ENCODE assay signal across 8 mouse cellular contexts in genomic region chr3:95284062-95284461, GRCm38 (mm10). TPM values are rescaled to one million over a fixed set of nuclear protein-coding genes. Genes with fewer than 3 reads are reported as not detected.
DNase-seq lines count a peak whose midpoint lies in the region; ATAC-seq lines count a peak whose summit lies in the region.

No protein-coding gene starts in this region.

- H3K9me3 ChIP-seq in megakaryocyte, embryonic 14.5 days = no peaks in the 10 kb centered on the region
- no peaks in the 10 kb centered on the region for H3K9me3 ChIP-seq in liver, embryonic 12.5 days (replicated peaks)

- peaks cover 61% of the 10 kb centered on the region for H3K36me3 ChIP-seq in megakaryocyte, embryonic 14.5 days (replicated peaks; ENCODE audit: low read length)
- peaks cover 21% of the 10 kb centered on the region for H3K36me3 ChIP-seq in liver, embryonic 12.5 days

- peak overlapping the region; percentile 98 for H3K27ac ChIP-seq in liver, embryonic 12.5 days

- WGBS in liver, embryonic 12.5 days (ENCODE audit: insufficient replicate concordance) = 29% methylated on average over 1 of the region's 1 CpGs

- H3K4me2 ChIP-seq in liver, embryonic 12.5 days = peak overlapping the region; percentile 87

- peak overlapping the region; percentile 99 for H3K4me3 ChIP-seq in megakaryocyte, embryonic 14.5 days (replicated peaks)
- H3K4me3 ChIP-seq in liver, embryonic 12.5 days = peak overlapping the region; percentile 81

- peaks cover 61% of the 10 kb centered on the region for H3K4me1 ChIP-seq in megakaryocyte, embryonic 14.5 days
- H3K4me1 ChIP-seq in liver, embryonic 12.5 days = peaks cover 52% of the 10 kb centered on the region

- no peak for ATAC-seq in megakaryocyte, adult 5-6 weeks (ENCODE audit: poor library complexity, severe bottlenecking)
- ATAC-seq in liver, embryonic 12.5 days = no peak
- no peak for ATAC-seq in inflammation-experienced regulatory T-cells, adult 6 months

- peak; percentile 54 for DNase-seq in cerebellum, adult 11-12 months
- DNase-seq in cerebellum, adult 18-20 months = no peak
- DNase-seq in testis, postnatal 10 days (ENCODE audit: low spot score) = peak; percentile 43
- DNase-seq in urinary bladder, adult 18-20 months (ENCODE audit: low spot score in 2 of 2) = no peak

- no peaks in the 10 kb centered on the region for H3K27me3 ChIP-seq in megakaryocyte, embryonic 14.5 days (replicated peaks)
- no peaks in the 10 kb centered on the region for H3K27me3 ChIP-seq in liver, embryonic 12.5 days (replicated peaks)

- H3K9ac ChIP-seq in liver, embryonic 12.5 days = peak overlapping the region; percentile 91

RNA-seq across cellular contexts. Expression of gene Prune1, which starts 2.2 kb away (rescaled TPM):
- 5.2 and 6.0 TPM in 2 replicates for polyA plus RNA-seq in megakaryocyte, embryonic 14.5 days (2012; ENCODE audit: insufficient read depth, low replicate concordance)
- 12.4 and 14.5 TPM in 2 replicates for total RNA-seq in megakaryocyte, adult 5-6 weeks (2015)
- 7.8 and 10.2 TPM in 2 replicates for total RNA-seq in megakaryocyte, adult 5-6 weeks (2017)
- 11.8 and 12.1 TPM in 2 replicates for polyA plus RNA-seq in liver, embryonic 12.5 days (2016; fragmentation: Nextera tagmentation; extraction: Ambion mirVana)
- polyA plus RNA-seq in inflammation-experienced regulatory T-cells, adult 6 months (2017; shearing (Covaris generic)) = 10 to 100 TPM in 1 of 3 experiments, 1 to 10 TPM in 2; 7.5 to 11.0 (median 8.8) TPM

RNA-seq across cellular contexts. Expression of gene Mindy1, which starts 2.9 kb away (rescaled TPM):
- 517 and 1,363 TPM in 2 replicates for polyA plus RNA-seq in megakaryocyte, embryonic 14.5 days (2012; ENCODE audit: insufficient read depth, low replicate concordance)
- total RNA-seq in megakaryocyte, adult 5-6 weeks (2015) = 49.5 and 55.2 TPM in 2 replicates
- 44.0 and 54.1 TPM in 2 replicates for total RNA-seq in megakaryocyte, adult 5-6 weeks (2017)
- 18.8 and 22.5 TPM in 2 replicates for polyA plus RNA-seq in liver, embryonic 12.5 days (2016; fragmentation: Nextera tagmentation; extraction: Ambion mirVana)
- 10 to 100 TPM; 17.8 to 18.5 (median 18.3) TPM for polyA plus RNA-seq in inflammation-experienced regulatory T-cells, adult 6 months (2017; shearing (Covaris generic))

RNA-seq across cellular contexts. Expression of gene Anxa9, which starts 22.9 kb away (rescaled TPM):
- polyA plus RNA-seq in megakaryocyte, embryonic 14.5 days (2012; ENCODE audit: insufficient read depth, low replicate concordance) = 0.66 TPM in 1 of 2 replicates, not detected in the other
- total RNA-seq in megakaryocyte, adult 5-6 weeks (2015) = 3.0 and 3.8 TPM in 2 replicates
- 1.9 and 2.4 TPM in 2 replicates for total RNA-seq in megakaryocyte, adult 5-6 weeks (2017)
- 3.1 and 4.6 TPM in 2 replicates for polyA plus RNA-seq in liver, embryonic 12.5 days (2016; fragmentation: Nextera tagmentation; extraction: Ambion mirVana)
- polyA plus RNA-seq in inflammation-experienced regulatory T-cells, adult 6 months (2017; shearing (Covaris generic)) = under 1 TPM; 0.64 to 0.92 (median 0.91) TPM

RNA-seq across cellular contexts. Expression of gene Cers2, which starts 30.5 kb away (rescaled TPM):
- 36.9 and 124 TPM in 2 replicates for polyA plus RNA-seq in megakaryocyte, embryonic 14.5 days (2012; ENCODE audit: insufficient read depth, low replicate concordance)
- total RNA-seq in megakaryocyte, adult 5-6 weeks (2015) = 184 and 191 TPM in 2 replicates
- total RNA-seq in megakaryocyte, adult 5-6 weeks (2017) = 86.0 and 107 TPM in 2 replicates
- 134 and 135 TPM in 2 replicates for polyA plus RNA-seq in liver, embryonic 12.5 days (2016; fragmentation: Nextera tagmentation; extraction: Ambion mirVana)
- polyA plus RNA-seq in inflammation-experienced regulatory T-cells, adult 6 months (2017; shearing (Covaris generic)) = 100 to 1,000 TPM; 151 to 215 (median 154) TPM

RNA-seq across cellular contexts. Expression of gene Bnipl, which starts 33.1 kb away (rescaled TPM):
- polyA plus RNA-seq in megakaryocyte, embryonic 14.5 days (2012; ENCODE audit: insufficient read depth, low replicate concordance) = 0.30 TPM in 1 of 2 replicates, not detected in the other
- not detected in 2 replicates for total RNA-seq in megakaryocyte, adult 5-6 weeks (2015)
- not detected in 2 replicates for total RNA-seq in megakaryocyte, adult 5-6 weeks (2017)
- polyA plus RNA-seq in liver, embryonic 12.5 days (2016; fragmentation: Nextera tagmentation; extraction: Ambion mirVana) = not detected in 2 replicates
- polyA plus RNA-seq in inflammation-experienced regulatory T-cells, adult 6 months (2017; shearing (Covaris generic)) = under 1 TPM in 1 of 3 experiments, not detected in 2; 0.52 TPM

Comparison
In these comparisons a context has a peak if more than half of its experiments do, and no peak if none do; other contexts are left out.
1. DNase-seq: peak in cerebellum, adult 11-12 months (single experiment) and testis, postnatal 10 days (single experiment); none in cerebellum, adult 18-20 months (0 of 2) and urinary bladder, adult 18-20 months (0 of 2).
2. RNA of gene Mindy1, which starts 2.9 kb away (polyA plus RNA-seq): 517 to 1,363 TPM in megakaryocyte, embryonic 14.5 days; 18.8 to 22.5 TPM in liver, embryonic 12.5 days and 17.8 to 18.5 TPM in inflammation-experienced regulatory T-cells, adult 6 months; every median in the first group is over 10 times any median in the second.